Mouse (Mus musculus): ENCODE measurements at regions not wholly inside any gene's neighbourhood (a gene's known extent, or its start where the extent isn't known, plus 50 kb on each side); places are given as distances from the start of the nearest gene placed in this dataset.

- in situ Hi-C loops (cut with MboI; ENCODE audit: low pct_unique_long_range_greater_than_20kb in 1 of 2, low sequenced_read_pairs in 2 of 2, unreplicated experiment in 1 of 2) = loop anchor here in 1 of 2 experiments (25.0 kb wide), 2 partner anchors 176 to 576 kb away; no protein-coding TSS in a partner anchor
These were observed 202.5 kb downstream of the Arhgef10l start for GRCm38 (mm10) chr4:140463296-140463695.

- in situ Hi-C loops (cut with MboI; ENCODE audit: low pct_unique_long_range_greater_than_20kb in 1 of 2, low sequenced_read_pairs in 2 of 2, unreplicated experiment in 1 of 2) = loop anchor here in 1 of 2 experiments (25.0 kb wide), 2 partner anchors 174 to 574 kb away; no protein-coding TSS in a partner anchor
These were observed 204.5 kb downstream of the Arhgef10l start for GRCm38 (mm10) chr4:140461317-140461716.

DNA sequence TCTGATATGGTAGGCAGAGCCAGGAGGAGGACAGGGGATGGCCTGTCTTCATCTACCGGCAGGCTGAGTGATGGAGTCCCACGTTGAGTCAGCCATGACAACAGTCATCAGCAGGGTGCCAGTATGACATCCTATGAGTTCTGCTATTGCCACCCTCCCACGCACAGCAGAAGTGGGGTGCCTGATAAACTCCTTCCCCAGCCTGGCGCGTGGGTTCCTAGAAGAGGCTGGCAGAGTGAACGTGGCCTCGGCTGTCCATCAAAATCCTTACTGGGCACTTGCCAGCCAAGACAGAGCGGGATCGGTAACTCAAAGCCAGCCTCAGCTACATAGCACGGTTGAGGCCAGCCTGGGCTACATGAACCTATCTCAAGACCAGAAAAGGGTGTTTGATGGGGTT lies 202.5 kb upstream of the Igsf21 start:
- in situ Hi-C loops (cut with MboI; ENCODE audit: low pct_unique_long_range_greater_than_20kb in 1 of 2, low sequenced_read_pairs in 2 of 2, unreplicated experiment in 1 of 2) = no loop called here

GRCm38 (mm10) chr4:140446455-140446854 lies 199.9 kb upstream of the Igsf21 start:
- in situ Hi-C loops (cut with MboI; ENCODE audit: low pct_unique_long_range_greater_than_20kb in 1 of 2, low sequenced_read_pairs in 2 of 2, unreplicated experiment in 1 of 2) = no loop called here

GRCm38 (mm10) chr4:140445931-140446330 lies 199.3 kb upstream of the Igsf21 start:
- in situ Hi-C loops (cut with MboI; ENCODE audit: low pct_unique_long_range_greater_than_20kb in 1 of 2, low sequenced_read_pairs in 2 of 2, unreplicated experiment in 1 of 2) = no loop called here

DNA sequence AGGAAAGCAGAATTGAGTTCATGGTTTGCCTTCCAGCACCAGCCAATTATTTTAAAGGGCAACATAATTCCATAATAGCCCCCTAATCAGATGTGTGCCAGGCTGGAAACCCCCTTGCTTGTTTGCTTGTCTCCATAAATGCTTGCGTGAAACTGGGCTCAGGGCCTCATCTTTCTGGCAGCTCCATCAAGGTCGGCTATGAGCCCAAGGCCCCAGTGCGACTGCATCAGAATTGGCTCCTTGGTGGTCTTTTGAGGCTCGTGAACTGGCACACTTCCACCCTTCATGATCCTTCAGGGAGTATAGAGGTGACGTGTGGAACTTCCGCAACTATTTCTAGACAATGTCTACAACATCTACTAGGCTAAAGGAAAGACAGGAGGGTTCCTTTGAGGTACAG lies 196.6 kb upstream of the Igsf21 start:
- in situ Hi-C loops (cut with MboI; ENCODE audit: low pct_unique_long_range_greater_than_20kb in 1 of 2, low sequenced_read_pairs in 2 of 2, unreplicated experiment in 1 of 2) = no loop called here

DNA sequence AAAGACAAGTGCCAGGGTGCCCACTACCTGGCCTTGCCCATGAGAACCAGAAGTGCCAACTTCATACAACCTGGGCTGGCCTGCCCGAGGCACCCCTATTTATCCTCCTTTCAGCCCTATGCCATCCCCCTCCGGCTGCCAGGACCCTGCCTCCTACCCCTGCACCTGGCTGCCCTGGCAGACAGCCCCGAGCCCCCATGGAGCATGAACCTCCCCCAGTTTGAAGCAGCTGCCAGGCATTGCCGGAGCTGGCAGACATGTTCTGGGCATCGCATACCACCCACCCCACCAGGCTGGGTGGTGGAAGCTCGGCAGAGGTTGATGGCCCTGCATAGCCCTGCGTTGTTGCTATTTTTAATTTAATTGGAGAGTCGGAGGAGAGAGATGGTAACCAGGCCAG lies 195.2 kb upstream of the Igsf21 start:
- in situ Hi-C loops (cut with MboI; ENCODE audit: low pct_unique_long_range_greater_than_20kb in 1 of 2, low sequenced_read_pairs in 2 of 2, unreplicated experiment in 1 of 2) = no loop called here

DNA sequence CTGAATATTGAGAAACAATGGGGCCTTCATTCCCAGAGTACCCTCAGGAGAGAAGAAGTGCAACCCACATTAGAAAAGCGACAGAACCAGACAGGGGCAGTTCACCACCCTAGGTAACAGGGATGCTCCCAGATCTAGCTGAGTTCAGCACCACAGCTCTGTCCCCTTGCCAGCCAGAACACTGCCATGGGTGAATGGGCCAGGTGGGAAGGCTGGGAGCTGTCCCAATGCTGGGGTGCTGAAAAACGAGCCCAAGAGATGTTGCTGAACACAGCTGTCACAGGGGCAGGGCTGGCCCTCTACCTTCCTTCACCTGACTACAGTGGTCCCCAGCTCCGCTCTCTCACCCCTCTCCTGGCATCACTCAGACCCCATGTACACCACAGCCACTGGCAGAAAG lies 193.3 kb upstream of the Igsf21 start:
- in situ Hi-C loops (cut with MboI; ENCODE audit: low pct_unique_long_range_greater_than_20kb in 1 of 2, low sequenced_read_pairs in 2 of 2, unreplicated experiment in 1 of 2) = no loop called here

DNA sequence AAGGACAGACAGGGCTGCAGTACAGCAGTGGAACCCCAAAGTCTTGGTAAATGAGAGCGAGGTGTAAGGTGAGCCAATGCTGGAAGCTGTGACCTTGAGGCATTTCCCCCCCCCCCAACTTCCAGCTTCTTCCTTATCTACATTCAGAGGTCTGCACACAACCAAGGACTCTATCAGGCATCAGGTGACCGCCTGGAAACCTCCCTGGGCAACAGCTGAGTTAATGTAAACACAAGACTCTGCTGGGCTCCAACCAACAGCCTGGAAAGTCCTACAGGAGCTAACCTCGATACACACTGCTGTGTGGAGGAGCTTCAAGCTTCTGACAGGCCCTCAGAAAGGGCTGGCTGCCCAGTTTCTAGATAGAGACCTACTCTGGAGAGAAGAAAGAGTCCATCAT lies 189.4 kb upstream of the Igsf21 start:
- in situ Hi-C loops (cut with MboI; ENCODE audit: low pct_unique_long_range_greater_than_20kb in 1 of 2, low sequenced_read_pairs in 2 of 2, unreplicated experiment in 1 of 2) = no loop called here

- in situ Hi-C loops (cut with MboI; ENCODE audit: low pct_unique_long_range_greater_than_20kb in 1 of 2, low sequenced_read_pairs in 2 of 2, unreplicated experiment in 1 of 2) = no loop called here
These were observed 187.4 kb upstream of the Igsf21 start for GRCm38 (mm10) chr4:140433744-140434542.

DNA sequence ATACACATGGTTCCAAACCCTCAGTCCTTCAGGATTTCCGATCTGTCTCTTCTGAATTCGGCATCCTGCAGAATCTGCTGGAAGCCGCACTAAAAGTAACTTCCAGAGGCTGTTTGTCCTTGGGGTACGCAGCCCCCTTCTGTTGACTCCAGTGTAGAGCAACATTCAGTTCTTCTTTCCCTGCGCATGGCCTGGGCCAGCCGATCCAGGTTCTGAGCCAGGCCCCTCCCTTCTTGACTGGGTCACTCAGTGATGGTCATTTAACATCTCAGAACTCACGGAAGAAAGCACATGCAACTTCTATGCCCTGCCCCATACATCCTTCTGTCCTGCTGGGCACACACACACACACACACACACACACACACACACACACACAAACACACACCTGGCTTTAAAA lies 185.5 kb upstream of the Igsf21 start:
- in situ Hi-C loops (cut with MboI; ENCODE audit: low pct_unique_long_range_greater_than_20kb in 1 of 2, low sequenced_read_pairs in 2 of 2, unreplicated experiment in 1 of 2) = no loop called here

DNA sequence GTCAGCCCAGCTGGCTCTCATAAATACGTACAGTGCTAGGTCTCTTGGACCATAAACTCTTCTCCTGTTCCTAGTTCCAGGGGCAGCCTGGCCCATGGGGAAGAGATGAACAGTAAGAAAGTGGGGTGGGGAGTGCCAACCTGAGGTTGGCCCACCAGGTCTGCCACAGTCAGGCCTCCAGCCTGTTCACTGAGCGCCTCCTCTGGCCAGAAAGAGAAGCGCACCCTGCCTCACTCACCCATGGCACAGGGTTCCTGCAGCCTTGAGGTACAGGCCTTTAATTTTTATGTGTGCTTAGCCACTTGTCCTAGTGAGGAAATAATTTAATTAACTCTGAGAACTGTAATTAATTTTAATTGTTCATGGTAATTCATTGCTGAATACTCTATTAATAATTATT lies 180.5 kb upstream of the Igsf21 start:
- in situ Hi-C loops (cut with MboI; ENCODE audit: low pct_unique_long_range_greater_than_20kb in 1 of 2, low sequenced_read_pairs in 2 of 2, unreplicated experiment in 1 of 2) = no loop called here

GRCm38 (mm10) chr4:140423791-140424190 lies 177.2 kb upstream of the Igsf21 start:
- in situ Hi-C loops (cut with MboI; ENCODE audit: low pct_unique_long_range_greater_than_20kb in 1 of 2, low sequenced_read_pairs in 2 of 2, unreplicated experiment in 1 of 2) = no loop called here

DNA sequence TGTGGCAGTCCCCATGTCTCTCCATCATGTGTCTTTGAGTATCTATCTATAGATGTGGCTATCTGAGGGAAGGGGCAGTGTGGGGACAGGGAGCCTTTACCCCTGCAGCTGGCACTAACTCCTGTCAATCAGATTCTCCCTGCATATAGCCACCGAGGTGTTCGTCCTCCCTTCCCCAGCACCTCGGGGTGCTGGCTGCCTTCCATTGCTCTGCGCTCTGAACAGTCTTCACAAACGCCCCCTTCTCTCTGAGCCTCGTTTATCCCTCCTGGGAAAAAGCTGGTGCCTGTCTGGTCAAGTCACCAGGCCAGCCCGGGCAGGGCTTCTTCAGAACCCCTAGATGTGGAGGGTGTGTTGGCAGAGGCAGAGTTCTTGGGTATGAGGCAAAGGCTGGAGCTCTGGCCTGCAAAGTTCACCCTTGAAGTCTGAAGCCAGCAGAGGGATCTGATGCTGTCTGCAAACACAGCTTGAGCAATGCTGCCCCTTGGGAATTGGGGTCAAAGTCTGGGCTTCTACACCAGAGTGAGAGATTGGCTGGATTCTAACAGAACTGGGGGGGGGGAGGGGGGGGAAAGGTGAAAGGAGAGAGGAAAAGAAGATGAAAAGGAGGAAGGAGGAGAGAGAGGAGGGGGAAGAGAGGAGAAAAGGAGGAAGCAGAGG lies 175.5 kb upstream of the Igsf21 start:
- in situ Hi-C loops (cut with MboI; ENCODE audit: low pct_unique_long_range_greater_than_20kb in 1 of 2, low sequenced_read_pairs in 2 of 2, unreplicated experiment in 1 of 2) = no loop called here

- in situ Hi-C loops (cut with MboI; ENCODE audit: low pct_unique_long_range_greater_than_20kb in 1 of 2, low sequenced_read_pairs in 2 of 2, unreplicated experiment in 1 of 2) = no loop called here
These were observed 173.3 kb upstream of the Igsf21 start for GRCm38 (mm10) chr4:140419720-140420412.

DNA sequence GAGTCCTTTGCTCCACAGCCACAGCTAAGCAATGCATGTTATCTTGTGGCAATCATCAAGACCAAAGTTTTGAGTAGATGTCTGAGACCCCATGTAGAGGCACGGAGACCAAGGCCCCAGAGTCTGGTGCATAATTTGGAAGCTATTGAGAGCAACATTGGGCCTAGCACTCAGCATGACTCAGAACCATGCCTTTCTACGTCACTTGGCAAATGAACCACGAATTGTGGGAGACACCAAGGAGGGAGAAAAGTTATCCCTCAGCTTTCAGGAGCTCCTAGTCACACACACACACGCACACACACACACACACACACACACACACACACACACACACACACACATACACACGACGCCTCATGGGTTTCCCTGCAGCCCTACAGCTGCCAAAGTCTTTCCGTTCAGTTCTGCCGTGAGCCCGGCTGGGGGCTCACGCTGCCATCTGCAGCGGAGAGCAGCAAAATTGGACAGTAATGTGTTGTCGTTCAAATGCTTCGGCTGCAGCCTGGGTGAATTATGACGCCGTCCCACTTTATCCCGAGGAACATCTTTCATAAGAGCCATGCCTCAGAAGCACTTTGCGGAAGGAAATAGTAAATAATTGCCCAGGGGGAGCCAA lies 165.8 kb upstream of the Igsf21 start:
- in situ Hi-C loops (cut with MboI; ENCODE audit: low pct_unique_long_range_greater_than_20kb in 1 of 2, low sequenced_read_pairs in 2 of 2, unreplicated experiment in 1 of 2) = no loop called here

GRCm38 (mm10) chr4:140408446-140408845 lies 161.9 kb upstream of the Igsf21 start:
- in situ Hi-C loops (cut with MboI; ENCODE audit: low pct_unique_long_range_greater_than_20kb in 1 of 2, low sequenced_read_pairs in 2 of 2, unreplicated experiment in 1 of 2) = no loop called here

GRCm38 (mm10) chr4:140406913-140407312 lies 160.3 kb upstream of the Igsf21 start:
- in situ Hi-C loops (cut with MboI; ENCODE audit: low pct_unique_long_range_greater_than_20kb in 1 of 2, low sequenced_read_pairs in 2 of 2, unreplicated experiment in 1 of 2) = no loop called here

Data from mouse embryonic stem cell (cell line).